In genomic region chr3:89810841-89811240, GRCm38 (mm10) we compare ENCODE assay signal across 16 mouse cellular contexts. TPM values are rescaled to one million over a fixed set of nuclear protein-coding genes. Genes with fewer than 3 reads are reported as not detected.
DNase-seq lines count a peak whose midpoint lies in the region; ATAC-seq and TF ChIP-seq lines count a peak whose summit lies in the region.
"Had no signal": no experiment of that assay in that cellular context is flagged by ENCODE, and none has a peak within 500 bp of the region (broad histone marks: within the 10 kb centered on the region; RNA-seq: fewer than 3 reads in every experiment).

No protein-coding gene starts in this region.

- H3K27me3 ChIP-seq in forebrain, embryonic 15.5 days, result no peaks in the 10 kb centered on the region
- H3K27me3 ChIP-seq: intestine, embryonic 15.5 days had no signal

- no peak for DNase-seq in layer of hippocampus, adult 2 months (ENCODE audit: low spot score in 2 of 2)
- no peak for DNase-seq in layer of hippocampus, postnatal 10 days (ENCODE audit: low spot score in 2 of 2)
- peak; percentile 60 for DNase-seq in thymus, postnatal 4 days
- no peak for DNase-seq in thymus, postnatal 36 days
- DNase-seq in T-cell, adult 2 months (ENCODE audit: low spot score), result peak; percentile 15
- DNase-seq: cerebellum, adult 11 months; retina, postnatal 1 day; spleen, adult 18-20 months had no signal

- no peaks in the 10 kb centered on the region for H3K36me3 ChIP-seq in forebrain, embryonic 15.5 days
- H3K36me3 ChIP-seq: forebrain, embryonic 12.5 days; G1E; intestine, embryonic 15.5 days; limb, embryonic 15.5 days had no signal

- no peak overlapping the region for H3K9ac ChIP-seq in forebrain, embryonic 15.5 days (replicated peaks)
- H3K9ac ChIP-seq: forebrain, embryonic 12.5 days; intestine, embryonic 15.5 days; limb, embryonic 15.5 days had no signal

- H3K4me2 ChIP-seq in forebrain, embryonic 15.5 days (replicated peaks), result no peak overlapping the region
- H3K4me2 ChIP-seq: forebrain, embryonic 12.5 days; intestine, embryonic 15.5 days; limb, embryonic 15.5 days had no signal

- peak; percentile 70 for TF ChIP-seq CTCF in layer of hippocampus, adult 2 months (conservative IDR thresholded peaks at IDR 0.05)

- H3K4me1 ChIP-seq in forebrain, embryonic 15.5 days, result no peaks in the 10 kb centered on the region
- H3K4me1 ChIP-seq: forebrain, embryonic 12.5 days; intestine, embryonic 15.5 days; limb, embryonic 15.5 days had no signal

- no peak overlapping the region for H3K4me3 ChIP-seq in layer of hippocampus, adult 2 months
- no peak overlapping the region for H3K4me3 ChIP-seq in forebrain, embryonic 15.5 days
- H3K4me3 ChIP-seq: forebrain, embryonic 12.5 days; intestine, embryonic 15.5 days; limb, embryonic 15.5 days had no signal

- no peaks in the 10 kb centered on the region for H3K9me3 ChIP-seq in forebrain, embryonic 15.5 days
- H3K9me3 ChIP-seq: forebrain, embryonic 12.5 days; G1E; intestine, embryonic 15.5 days; limb, embryonic 15.5 days had no signal

- H3K27ac ChIP-seq in layer of hippocampus, adult 2 months, result no peak overlapping the region
- H3K27ac ChIP-seq in forebrain, embryonic 15.5 days (replicated peaks), result no peak overlapping the region
- H3K27ac ChIP-seq: forebrain, embryonic 12.5 days; intestine, embryonic 15.5 days; limb, embryonic 15.5 days had no signal

- no peak for ATAC-seq in erythroblast, adult 5-6 weeks (replicated peaks; ENCODE audit: low FRiP score, poor library complexity, severe bottlenecking)
- ATAC-seq in forebrain, embryonic 15.5 days (replicated peaks), result no peak
- ATAC-seq: intestine, embryonic 15.5 days; midbrain, embryonic 16.5 days had no signal

RNA-seq across cellular contexts. Expression of gene She, which starts 20.3 kb away (rescaled TPM):
- 1 to 10 TPM; 2.8 to 3.1 TPM for total RNA-seq in layer of hippocampus, adult 2 months (2021)
- 1 to 10 TPM; 4.0 to 4.2 TPM for total RNA-seq in layer of hippocampus, postnatal 10 days (2021)
- not detected in 2 replicates for total RNA-seq in erythroblast, adult 5-6 weeks (2015; ENCODE audit: low replicate concordance)
- total RNA-seq in erythroblast, adult 5-6 weeks (2017; ENCODE audit: low replicate concordance), result 0.14 TPM in 1 of 2 replicates, not detected in the other
- 1.1 and 1.3 TPM in 2 replicates for polyA plus RNA-seq in forebrain, embryonic 15.5 days (2015; fragmentation: Nextera tagmentation; extraction: Ambion mirVana)
- total RNA-seq: G1E; hematopoietic stem cell, adult 5-6 weeks had no signal
- polyA plus RNA-seq: G1E had no signal

RNA-seq across cellular contexts. Expression of gene Ube2q1, which starts 37.4 kb away (rescaled TPM):
- total RNA-seq in layer of hippocampus, adult 2 months (2021), result 10 to 100 TPM; 95.0 to 98.4 TPM
- 10 to 100 TPM; 78.9 to 80.0 TPM for total RNA-seq in layer of hippocampus, postnatal 10 days (2021)
- 21.5 and 25.1 TPM in 2 replicates for total RNA-seq in erythroblast, adult 5-6 weeks (2015; ENCODE audit: low replicate concordance)
- total RNA-seq in erythroblast, adult 5-6 weeks (2017; ENCODE audit: low replicate concordance), result 14.2 and 30.1 TPM in 2 replicates
- 13.3 and 13.4 TPM in 2 replicates for polyA plus RNA-seq in forebrain, embryonic 15.5 days (2015; fragmentation: Nextera tagmentation; extraction: Ambion mirVana)

RNA-seq across cellular contexts. Expression of gene Chrnb2, which starts 46.4 kb away (rescaled TPM):
- total RNA-seq in layer of hippocampus, adult 2 months (2021), result 10 to 100 TPM; 29.6 to 30.9 TPM
- total RNA-seq in layer of hippocampus, postnatal 10 days (2021), result 10 to 100 TPM; 26.3 to 26.4 TPM
- not detected in 2 replicates for total RNA-seq in erythroblast, adult 5-6 weeks (2015; ENCODE audit: low replicate concordance)
- 0.09 and 0.84 TPM in 2 replicates for total RNA-seq in erythroblast, adult 5-6 weeks (2017; ENCODE audit: low replicate concordance)
- 25.9 and 26.8 TPM in 2 replicates for polyA plus RNA-seq in forebrain, embryonic 15.5 days (2015; fragmentation: Nextera tagmentation; extraction: Ambion mirVana)

Comparison
In these comparisons a context has a peak if more than half of its experiments do, and no peak if none do; other contexts are left out.
1. DNase-seq: peak in thymus, postnatal 4 days (single experiment) and T-cell, adult 2 months (single experiment); none in layer of hippocampus, adult 2 months (0 of 2), layer of hippocampus, postnatal 10 days (0 of 2) and thymus, postnatal 36 days (0 of 2).
2. RNA of gene Chrnb2, which starts 46.4 kb away (total RNA-seq): 29.6 to 30.9 TPM in layer of hippocampus, adult 2 months and 26.3 to 26.4 TPM in layer of hippocampus, postnatal 10 days; 0.09 to 0.84 TPM in erythroblast, adult 5-6 weeks; every median in the first group is over 10 times any median in the second.